Mouse (Mus musculus): ENCODE data around the gene Hlx.

Hlx gene

GRCm38 (mm10) chr1:184732556-184733049 lies at the start of gene Hlx:
Gene Hlx, minus strand, starts transcription at chr1:184732619.
- no peak for DNase-seq

GRCm38 (mm10) chr1:184782161-184782513 lies 49.7 kb upstream of the Hlx start:
- no peak for DNase-seq

- DNase-seq, result no peak
Observed at GRCm38 (mm10) chr1:184781286-184782160, 49.1 kb upstream of the Hlx start.

GRCm38 (mm10) chr1:184778157-184778556 lies 45.7 kb upstream of the Hlx start:
- no peak for DNase-seq

- no peak for DNase-seq
Observed at GRCm38 (mm10) chr1:184777061-184777795, 44.8 kb upstream of the Hlx start.

- no peak for DNase-seq
Observed at GRCm38 (mm10) chr1:184775289-184775688, 42.9 kb upstream of the Hlx start.

- DNase-seq, result no peak
Observed at GRCm38 (mm10) chr1:184771891-184772249, 39.5 kb upstream of the Hlx start.

GRCm38 (mm10) chr1:184771202-184771890 lies 38.9 kb upstream of the Hlx start:
- peak; percentile 42 for DNase-seq

GRCm38 (mm10) chr1:184763866-184764265 lies 31.4 kb upstream of the Hlx start:
- DNase-seq, result no peak

GRCm38 (mm10) chr1:184762941-184763340 lies 30.5 kb upstream of the Hlx start:
- no peak for DNase-seq

GRCm38 (mm10) chr1:184761988-184762387 lies 29.6 kb upstream of the Hlx start:
- DNase-seq, result no peak

GRCm38 (mm10) chr1:184752671-184753070 lies 20.3 kb upstream of the Hlx start:
- no peak for DNase-seq

- no peak for DNase-seq
Observed at GRCm38 (mm10) chr1:184750114-184750664, 17.8 kb upstream of the Hlx start.

- DNase-seq, result no peak
Observed at GRCm38 (mm10) chr1:184748692-184749152, 16.3 kb upstream of the Hlx start.

- no peak for DNase-seq
Observed at GRCm38 (mm10) chr1:184737876-184738479, 5.6 kb upstream of the Hlx start.

- no peak for DNase-seq
Observed at GRCm38 (mm10) chr1:184737228-184737627, 4.8 kb upstream of the Hlx start.

GRCm38 (mm10) chr1:184736260-184736659 lies 3.8 kb upstream of the Hlx start:
- no peak for DNase-seq

GRCm38 (mm10) chr1:184734991-184735920 lies 2.8 kb upstream of the Hlx start:
- no peak for DNase-seq

- DNase-seq, result no peak
Observed at GRCm38 (mm10) chr1:184734067-184734830, 1.8 kb upstream of the Hlx start.

- no peak for DNase-seq
Observed at GRCm38 (mm10) chr1:184733300-184734066, 1.1 kb upstream of the Hlx start.

Data from right cerebral cortex, postnatal 25 days (tissue).